Mouse (Mus musculus) erythroid progenitor cell, adult 5-6 weeks (primary cell): ENCODE data around the gene Sorl1. TPM values are rescaled to one million over a fixed set of nuclear protein-coding genes. Genes with fewer than 3 reads are reported as not detected.

ENCODE experiments used
- ATAC-seq: replicated peaks from 2 replicates; pipeline ENCODE4 v1.8.0; 2016; ENCODE audit warnings: moderate number of reproducible peaks, mild to moderate bottlenecking, moderate TSS enrichment, inconsistent platforms; ENCODE audit not compliant: poor library complexity, low FRiP score, severe bottlenecking
- total RNA-seq, 2 experiments: library from RNA; stranded (forward) in 1 of 2; stranded (reverse) in 1 of 2; fragments of 150-400 nt in 1 of 2; fragments of 186-747, 209-891 nt in 1 of 2; gene quantifications; 2 replicates each; pipeline versions ENCODE4 v1.2.3 to v1.2.4; 2015 to 2017; ENCODE audit warnings: low replicate concordance in 2 of 2

The Sorl1 gene
- total RNA-seq, 2 experiments from 2014 or later, result 6.1 to 21.0 TPM

- ATAC-seq, result no peak
Observed at GRCm38 (mm10) chr9:42097731-42098473, 26.2 kb downstream of the Sorl1 start.

GRCm38 (mm10) chr9:42097006-42097730 is 26.9 kb downstream of the Sorl1 start:
- ATAC-seq, result no peak

- ATAC-seq, result no peak
Observed at GRCm38 (mm10) chr9:42094752-42095151, 29.3 kb downstream of the Sorl1 start.

- no peak for ATAC-seq
Observed at GRCm38 (mm10) chr9:42094028-42094551, 30.0 kb downstream of the Sorl1 start.

- no peak for ATAC-seq
Observed at GRCm38 (mm10) chr9:42092749-42093148, 31.3 kb downstream of the Sorl1 start.

- no peak for ATAC-seq
Observed at GRCm38 (mm10) chr9:42091561-42091960, 32.5 kb downstream of the Sorl1 start.

GRCm38 (mm10) chr9:42087921-42088320 is 36.2 kb downstream of the Sorl1 start:
- ATAC-seq, result no peak

- no peak for ATAC-seq
Observed at GRCm38 (mm10) chr9:42085970-42086369, 38.1 kb downstream of the Sorl1 start.

GRCm38 (mm10) chr9:42083661-42084067 is 40.4 kb downstream of the Sorl1 start:
- no peak for ATAC-seq

GRCm38 (mm10) chr9:42081681-42082530 is 42.2 kb downstream of the Sorl1 start:
- no peak for ATAC-seq

GRCm38 (mm10) chr9:42080671-42081070 is 43.4 kb downstream of the Sorl1 start:
- ATAC-seq, result no peak

GRCm38 (mm10) chr9:42077112-42077845 is 46.8 kb downstream of the Sorl1 start:
- ATAC-seq, result no peak

- ATAC-seq, result no peak
Observed at GRCm38 (mm10) chr9:42076256-42076849, 47.7 kb downstream of the Sorl1 start.

GRCm38 (mm10) chr9:42075241-42075640 is 48.9 kb downstream of the Sorl1 start:
- no peak for ATAC-seq

- ATAC-seq, result no peak
Observed at GRCm38 (mm10) chr9:42072010-42072409, 52.1 kb downstream of the Sorl1 start.

GRCm38 (mm10) chr9:42070856-42071255 is 53.2 kb downstream of the Sorl1 start:
- no peak for ATAC-seq

- no peak for ATAC-seq
Observed at GRCm38 (mm10) chr9:42069471-42069870, 54.6 kb downstream of the Sorl1 start.

GRCm38 (mm10) chr9:42067950-42068349 is 56.1 kb downstream of the Sorl1 start:
- no peak for ATAC-seq

- ATAC-seq, result no peak
Observed at GRCm38 (mm10) chr9:42065756-42066155, 58.3 kb downstream of the Sorl1 start.
